Mouse (Mus musculus) heart, adult 2 months (tissue): ENCODE data around the gene Cmtr1.

Experiments used
- CTCF ChIP-seq: fragments of 200-600 bp; IDR thresholded peaks from 2 replicates; pipeline ENCODE4 v1.8.1; 2022; ENCODE audit warnings: antibody characterized with exemption, mild to moderate bottlenecking, moderate library complexity
- EP300 ChIP-seq: fragments of 200-500 bp; IDR thresholded peaks from 2 replicates; pipeline ENCODE4 v1.6.1; 2011; ENCODE audit warnings: low read depth, low read length, control low read depth; ENCODE audit not compliant: insufficient read depth
- POLR2A ChIP-seq: fragments of 200-500 bp; IDR thresholded peaks from 2 replicates; pipeline ENCODE4 v1.6.1; 2011; ENCODE audit warnings: mild to moderate bottlenecking, low read depth, low read length, control low read depth; ENCODE audit not compliant: insufficient read depth

DNA sequence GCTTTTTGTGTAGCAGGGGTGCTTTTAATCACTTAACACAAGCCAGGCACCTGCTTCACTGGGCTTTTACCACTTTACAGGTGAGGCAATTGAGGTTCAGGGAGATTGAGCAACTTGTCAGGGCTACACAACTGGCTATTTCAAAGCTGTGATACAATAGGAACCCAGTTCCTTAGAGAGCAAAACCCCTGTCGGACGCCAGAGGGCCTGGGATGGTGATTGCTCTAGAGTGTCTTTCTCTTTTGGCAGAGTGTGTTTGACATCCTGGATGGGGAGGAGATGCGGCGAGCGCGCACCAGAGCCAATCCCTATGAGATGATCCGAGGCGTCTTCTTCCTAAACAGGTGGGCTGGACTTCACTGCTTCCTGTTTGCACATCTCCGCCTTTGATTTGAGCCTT lies 21.3 kb downstream of the Cmtr1 start:
- TF ChIP-seq POLR2A (no peak), CTCF (no peak), EP300 (no peak)
